Mouse (Mus musculus) 416B (cell line): ENCODE measurements around the gene Ptprr.

ENCODE experiments used
- DNase-seq: peaks from one replicate; pipeline ENCODE4 v3.0.0; 2011; ENCODE audit warnings: low read depth

Gene Ptprr

GRCm38 (mm10) chr10:116017845-116018479 is at the start of gene Ptprr:
Gene Ptprr (plus strand): TSS chr10:116018213.
- DNase-seq, result no peak

GRCm38 (mm10) chr10:115976345-115976744 is 41.7 kb upstream of the Ptprr start:
- no peak for DNase-seq

DNA sequence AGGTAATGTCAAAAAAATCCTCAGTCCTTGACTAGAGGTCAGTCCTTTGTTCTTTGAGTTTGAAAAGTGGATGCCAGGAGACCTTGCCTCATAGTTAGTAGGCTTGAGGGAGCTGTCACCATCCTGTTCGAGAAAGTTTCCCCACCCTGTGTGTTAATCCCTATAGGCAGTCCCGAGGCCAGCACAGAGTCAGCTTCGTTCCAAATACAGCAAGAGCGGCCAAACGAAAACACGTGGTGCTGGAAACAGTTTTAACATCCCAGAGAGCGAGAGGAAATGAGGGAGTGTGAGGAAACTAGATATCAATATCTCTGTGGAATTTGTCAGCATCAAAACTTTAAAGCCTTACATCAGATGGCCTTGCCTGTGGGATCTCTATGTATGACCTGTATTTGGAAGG is 39.0 kb upstream of the Ptprr start:
- DNase-seq, result no peak

DNA sequence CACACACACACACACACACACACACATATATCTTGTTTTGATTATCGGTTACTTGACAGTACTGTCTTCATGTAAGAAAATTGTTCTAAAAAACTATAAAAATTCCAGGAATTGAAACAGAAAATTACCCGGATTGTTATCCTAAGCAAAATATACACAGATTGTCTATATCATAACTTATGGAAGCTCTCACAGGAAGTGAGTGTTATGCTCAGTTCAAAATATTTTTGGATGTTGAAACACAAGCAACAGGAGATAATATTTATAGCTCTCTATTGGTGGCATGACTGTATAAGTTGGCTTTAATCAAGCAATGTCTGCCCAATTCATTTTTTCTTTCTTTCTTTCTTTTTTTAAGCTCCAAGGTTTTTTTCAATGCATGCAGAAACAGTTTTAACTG is 38.0 kb upstream of the Ptprr start:
- no peak for DNase-seq

DNA sequence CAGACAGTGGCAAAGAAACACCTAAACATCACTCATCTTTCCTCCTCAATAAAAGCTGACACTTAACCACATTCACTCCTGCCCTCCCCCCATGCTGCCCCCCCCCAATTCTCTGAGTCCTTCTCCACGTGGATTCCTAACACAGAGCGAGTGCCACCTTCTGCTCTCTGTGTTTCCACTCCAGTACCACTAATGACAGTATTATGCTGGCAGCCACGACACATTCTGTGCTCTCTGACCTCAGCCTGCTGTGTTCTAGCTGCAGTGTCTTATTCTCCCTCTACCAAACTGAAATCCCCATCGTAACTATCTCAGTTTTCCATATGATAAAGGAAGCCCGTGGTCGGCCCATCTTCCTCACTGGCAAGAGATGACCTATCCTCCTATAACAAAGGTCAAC is 33.7 kb upstream of the Ptprr start:
- DNase-seq, result no peak

DNA sequence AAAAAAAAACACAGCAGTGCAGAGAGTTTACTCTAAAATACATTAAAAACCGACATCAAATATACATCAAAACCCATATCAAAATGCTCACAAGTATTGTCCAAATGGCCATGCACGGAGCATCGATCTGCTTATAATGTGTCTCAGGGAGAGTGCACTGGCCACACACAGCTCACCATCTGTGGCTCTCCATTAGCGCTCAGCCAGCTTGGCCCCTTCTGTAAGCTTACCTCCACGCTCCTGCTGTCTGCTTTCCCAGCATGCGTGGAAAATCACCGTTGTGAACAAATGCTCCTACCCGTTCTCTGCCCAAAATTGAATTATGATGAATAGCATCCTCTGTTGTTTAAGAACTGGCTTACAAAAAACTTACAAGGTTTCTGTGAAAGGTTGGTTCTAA is 16.2 kb upstream of the Ptprr start:
- no peak for DNase-seq

GRCm38 (mm10) chr10:116006675-116007074 is 11.3 kb upstream of the Ptprr start:
- no peak for DNase-seq

- no peak for DNase-seq
Measured at GRCm38 (mm10) chr10:116018480-116018891, 473 bp downstream of the Ptprr start.

DNA sequence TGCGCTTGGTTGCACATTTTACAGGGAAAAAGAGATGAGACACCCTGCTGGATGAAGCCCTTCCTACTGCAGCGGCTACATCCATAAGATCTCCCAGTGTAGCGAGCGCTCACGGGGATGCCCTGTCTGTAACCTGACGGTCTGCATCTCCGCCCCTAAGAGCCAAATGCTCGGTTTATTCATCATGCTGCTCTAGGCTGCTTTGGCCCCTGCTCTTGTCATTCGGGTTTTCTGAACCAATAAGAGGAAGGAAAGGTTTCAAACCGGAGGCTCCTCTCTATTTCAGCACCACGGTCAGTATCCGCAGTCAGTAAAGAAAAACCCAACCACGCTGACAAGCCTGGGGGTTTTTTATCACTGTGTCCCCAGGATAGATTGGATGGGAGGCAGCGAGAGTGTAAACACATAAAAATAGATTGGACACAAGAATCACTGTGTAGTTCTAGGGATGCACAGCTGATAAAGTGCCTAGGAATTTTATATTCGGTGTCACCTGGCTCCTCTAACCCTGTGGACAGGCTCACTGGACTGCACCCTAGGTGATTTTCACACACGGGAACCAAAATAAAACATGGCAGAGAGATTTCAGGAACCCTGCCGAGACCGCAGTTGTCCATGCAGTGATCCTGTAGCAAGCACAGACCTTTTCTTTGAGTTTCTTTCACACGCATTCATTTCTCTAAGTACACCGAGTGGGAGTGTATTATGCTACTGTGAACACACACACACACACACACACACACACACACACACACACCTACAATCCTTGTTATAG is 1.3 kb downstream of the Ptprr start:
- DNase-seq, result no peak

- no peak for DNase-seq
Measured at GRCm38 (mm10) chr10:116021081-116021480, 3.1 kb downstream of the Ptprr start.

GRCm38 (mm10) chr10:116038150-116038549 is 20.1 kb downstream of the Ptprr start:
- no peak for DNase-seq

GRCm38 (mm10) chr10:116075954-116076353 is 57.9 kb downstream of the Ptprr start:
- DNase-seq, result no peak

- DNase-seq, result no peak
Measured at GRCm38 (mm10) chr10:116078636-116079035, 60.6 kb downstream of the Ptprr start.

DNA sequence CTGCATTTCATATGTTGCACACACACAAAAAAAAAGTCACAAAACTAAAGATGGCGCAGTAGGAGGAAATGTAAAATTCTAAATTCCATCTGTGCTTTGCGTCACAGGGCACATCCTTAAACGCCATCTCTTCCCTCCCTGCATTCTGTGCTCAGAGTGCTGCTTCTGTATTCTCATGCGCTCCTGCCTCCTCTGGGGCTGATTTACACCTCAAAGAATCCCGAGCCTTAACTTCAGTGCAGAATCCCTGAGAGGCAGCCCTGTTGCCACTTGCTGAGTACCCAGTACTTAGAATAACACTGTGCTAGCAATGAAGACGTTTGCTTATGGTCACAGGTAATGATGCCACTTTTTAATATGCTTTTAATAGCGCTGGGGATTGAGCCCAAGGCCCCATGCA is 61.4 kb downstream of the Ptprr start:
- no peak for DNase-seq

GRCm38 (mm10) chr10:116080841-116081240 is 62.8 kb downstream of the Ptprr start:
- no peak for DNase-seq

DNA sequence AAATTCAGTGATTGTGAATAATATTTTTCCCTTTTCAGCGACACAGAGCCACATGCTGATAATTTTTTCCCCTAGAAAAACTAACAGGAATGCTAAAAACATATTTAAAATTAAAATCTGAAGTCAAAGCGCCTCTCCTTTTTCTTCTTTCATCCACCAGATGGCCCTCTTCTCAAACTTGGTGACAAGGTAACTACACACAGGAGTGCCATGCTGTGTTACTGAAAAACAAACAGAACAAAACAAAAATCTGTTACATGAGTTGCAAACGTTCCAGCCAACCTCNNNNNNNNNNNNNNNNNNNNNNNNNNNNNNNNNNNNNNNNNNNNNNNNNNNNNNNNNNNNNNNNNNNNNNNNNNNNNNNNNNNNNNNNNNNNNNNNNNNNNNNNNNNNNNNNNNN is 66.0 kb downstream of the Ptprr start:
- peak; percentile 6 for DNase-seq

DNA sequence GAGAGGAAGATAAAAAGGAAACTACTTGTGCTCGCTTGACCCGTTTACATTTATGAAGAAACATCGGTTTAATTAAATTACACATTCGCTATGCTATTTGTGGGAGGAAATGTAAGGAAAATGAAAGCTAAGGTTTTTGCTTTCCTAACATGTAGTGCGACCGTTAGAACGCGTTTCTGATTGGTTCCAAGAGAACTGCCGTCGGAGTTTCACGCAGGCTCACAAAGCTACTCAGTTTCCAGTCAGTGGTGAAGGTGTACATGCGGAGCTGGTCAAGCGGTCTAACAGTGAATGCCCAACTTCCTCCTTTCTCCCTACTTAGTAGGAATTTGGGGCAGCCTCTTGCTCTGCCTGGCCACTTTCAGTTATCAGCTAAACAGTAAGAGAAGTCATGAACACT is 78.5 kb downstream of the Ptprr start:
- no peak for DNase-seq

DNA sequence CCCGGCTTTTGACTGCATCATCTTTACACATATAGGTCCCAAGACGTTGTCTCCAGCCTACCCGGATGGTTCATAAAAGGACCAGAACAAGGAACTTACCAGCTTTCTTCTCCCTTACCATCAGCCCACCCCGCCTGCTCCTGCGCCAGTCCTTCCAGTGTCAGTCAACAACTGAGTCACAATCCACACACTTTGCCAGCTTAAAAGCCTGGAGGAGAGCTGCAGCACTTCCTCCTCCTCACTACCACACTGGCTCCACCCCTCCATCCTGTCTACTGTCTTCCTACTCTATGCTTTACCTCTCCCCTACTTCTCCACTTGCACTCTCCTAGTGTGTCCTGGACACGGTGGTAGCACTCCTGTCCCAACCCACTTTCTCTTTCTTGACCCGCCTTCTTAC is 80.5 kb downstream of the Ptprr start:
- no peak for DNase-seq

- no peak for DNase-seq
Measured at GRCm38 (mm10) chr10:116108176-116108575, 90.2 kb downstream of the Ptprr start.

GRCm38 (mm10) chr10:116108730-116109129 is 90.7 kb downstream of the Ptprr start:
- no peak for DNase-seq

- DNase-seq, result no peak
Measured at GRCm38 (mm10) chr10:116112868-116113267, 94.9 kb downstream of the Ptprr start.

GRCm38 (mm10) chr10:116113867-116114474 is 96.0 kb downstream of the Ptprr start, which contains the start of gene 4933416C03Rik:
Gene 4933416C03Rik (minus strand): TSS chr10:116113917.
- no peak for DNase-seq
